Mouse (Mus musculus) myocyte (in vitro differentiated cells): ENCODE measurements at regions not wholly inside any gene's neighbourhood (a gene's known extent, or its start where the extent isn't known, plus 50 kb on each side); places are given as distances from the start of the nearest gene placed in this dataset.

Experiments used
- CEBPB ChIP-seq: IDR thresholded peaks from 2 replicates; pipeline ENCODE4 v1.6.1; 2011; ENCODE audit warnings: mild to moderate bottlenecking, moderate library complexity; ENCODE audit not compliant: poor library complexity, insufficient read depth, severe bottlenecking
- E2F4 ChIP-seq: IDR thresholded peaks from one replicate; pipeline ENCODE4 v1.6.1; 2011; ENCODE audit warnings: mild to moderate bottlenecking, control low read depth, moderate library complexity; ENCODE audit not compliant: insufficient read depth
- MAX ChIP-seq: IDR thresholded peaks from one replicate; pipeline ENCODE4 v1.6.1; 2011; ENCODE audit warnings: low read depth, mild to moderate bottlenecking, control low read depth
- MYOD1 ChIP-seq, 3 experiments: IDR thresholded peaks; one replicate each; pipeline ENCODE4 v1.6.1; 2011; ENCODE audit warnings: control low read depth in 2 of 3, low read depth in 2 of 3, mild to moderate bottlenecking in 2 of 3, moderate library complexity in 1 of 3; ENCODE audit not compliant: insufficient read length in 2 of 3, control insufficient read depth in 1 of 3
- MYOG ChIP-seq, 3 experiments: IDR thresholded peaks; one replicate each; pipeline ENCODE4 v1.6.1; 2011; ENCODE audit warnings: control low read depth in 2 of 3, low read depth in 2 of 3, mild to moderate bottlenecking in 2 of 3; ENCODE audit not compliant: insufficient read length in 2 of 3, control insufficient read depth in 1 of 3, insufficient read depth in 1 of 3
- POLR2A ChIP-seq: IDR thresholded peaks from one replicate; pipeline ENCODE4 v1.6.1; 2011; ENCODE audit warnings: low read depth, mild to moderate bottlenecking, control low read depth, moderate library complexity; ENCODE audit not compliant: insufficient read length
- POLR2AphosphoS2 ChIP-seq: IDR thresholded peaks from one replicate; pipeline ENCODE4 v1.6.1; 2011; ENCODE audit warnings: low read depth, control low read depth; ENCODE audit not compliant: insufficient read length
- TCF12 ChIP-seq: IDR thresholded peaks from one replicate; pipeline ENCODE4 v1.6.1; 2011; ENCODE audit warnings: mild to moderate bottlenecking, control low read depth; ENCODE audit not compliant: poor library complexity, insufficient read depth, severe bottlenecking
- USF1 ChIP-seq: IDR thresholded peaks from one replicate; pipeline ENCODE4 v1.6.1; 2011; ENCODE audit warnings: low read depth, mild to moderate bottlenecking, control low read depth, moderate library complexity

- TF ChIP-seq TCF12 (no peak), POLR2A (no peak), MYOD1 (IDR thresholded peaks at IDR 0.05; ENCODE audit: control insufficient read depth in 1 of 3, insufficient read length in 2 of 3, low read depth in 2 of 3) (no peak), E2F4 (no peak), CEBPB (no peak), USF1 (no peak), MAX (no peak), MYOG (IDR thresholded peaks at IDR 0.05; ENCODE audit: control insufficient read depth in 1 of 3, insufficient read depth in 1 of 3, insufficient read length in 2 of 3, low read depth in 2 of 3) (no peak), POLR2AphosphoS2 (no peak)
Measured at GRCm38 (mm10) chr6:127250181-127250873, 98.3 kb upstream of the Ccnd2 start.
